Mouse (Mus musculus): Measurements from ENCODE around the gene Kcnq2.

Gene Kcnq2

GRCm38 (mm10) chr2:181134591-181135445 lies at the start of gene Kcnq2:
Gene Kcnq2 (minus strand): TSS chr2:181135300.
- in situ Hi-C loops (cut with MboI, MseI): no loop called here

- in situ Hi-C loops (cut with MboI, MseI): no loop called here
Observed at GRCm38 (mm10) chr2:181180898-181181297, 45.8 kb upstream of the Kcnq2 start.

- in situ Hi-C loops (cut with MboI, MseI): no loop called here
Observed at GRCm38 (mm10) chr2:181178471-181178870, 43.4 kb upstream of the Kcnq2 start.

- in situ Hi-C loops (cut with MboI, MseI): no loop called here
Observed at GRCm38 (mm10) chr2:181178015-181178414, 42.9 kb upstream of the Kcnq2 start.

- in situ Hi-C loops (cut with MboI, MseI): no loop called here
Observed at GRCm38 (mm10) chr2:181174646-181175045, 39.5 kb upstream of the Kcnq2 start.

GRCm38 (mm10) chr2:181166469-181166868 lies 31.4 kb upstream of the Kcnq2 start:
- in situ Hi-C loops (cut with MboI, MseI): no loop called here

- in situ Hi-C loops (cut with MboI, MseI): no loop called here
Observed at GRCm38 (mm10) chr2:181160821-181161220, 25.7 kb upstream of the Kcnq2 start.

GRCm38 (mm10) chr2:181159771-181160170 lies 24.7 kb upstream of the Kcnq2 start:
- in situ Hi-C loops (cut with MboI, MseI): no loop called here

GRCm38 (mm10) chr2:181159091-181159514 lies 24.0 kb upstream of the Kcnq2 start:
- in situ Hi-C loops (cut with MboI, MseI): no loop called here

- in situ Hi-C loops (cut with MboI, MseI): no loop called here
Observed at GRCm38 (mm10) chr2:181158471-181158870, 23.4 kb upstream of the Kcnq2 start.

GRCm38 (mm10) chr2:181157716-181158302 lies 22.7 kb upstream of the Kcnq2 start:
- in situ Hi-C loops (cut with MboI, MseI): no loop called here

GRCm38 (mm10) chr2:181157180-181157579 lies 22.1 kb upstream of the Kcnq2 start:
- in situ Hi-C loops (cut with MboI, MseI): no loop called here

GRCm38 (mm10) chr2:181156248-181157121 lies 21.4 kb upstream of the Kcnq2 start, which contains the start of gene Eef1a2:
Gene Eef1a2 (minus strand): TSS chr2:181157014.
- in situ Hi-C loops (cut with MboI, MseI): no loop called here

GRCm38 (mm10) chr2:181155801-181156200 lies 20.7 kb upstream of the Kcnq2 start:
- in situ Hi-C loops (cut with MboI, MseI): no loop called here

GRCm38 (mm10) chr2:181154831-181155415 lies 19.8 kb upstream of the Kcnq2 start:
- in situ Hi-C loops (cut with MboI, MseI): no loop called here

- in situ Hi-C loops (cut with MboI, MseI): no loop called here
Observed at GRCm38 (mm10) chr2:181154361-181154760, 19.3 kb upstream of the Kcnq2 start.

GRCm38 (mm10) chr2:181153837-181154236 lies 18.7 kb upstream of the Kcnq2 start:
- in situ Hi-C loops (cut with MboI, MseI): no loop called here

- in situ Hi-C loops (cut with MboI, MseI): no loop called here
Observed at GRCm38 (mm10) chr2:181153131-181153530, 18.0 kb upstream of the Kcnq2 start.

GRCm38 (mm10) chr2:181152701-181153100 lies 17.6 kb upstream of the Kcnq2 start:
- in situ Hi-C loops (cut with MboI, MseI): no loop called here

GRCm38 (mm10) chr2:181150281-181150680 lies 15.2 kb upstream of the Kcnq2 start:
- in situ Hi-C loops (cut with MboI, MseI): no loop called here

GRCm38 (mm10) chr2:181148318-181148955 lies 13.3 kb upstream of the Kcnq2 start:
- in situ Hi-C loops (cut with MboI, MseI): no loop called here
